ENCODE assay signal across 12 mouse cellular contexts in genomic region chr5:23413058-23413457, GRCm38 (mm10). TPM values are rescaled to one million over a fixed set of nuclear protein-coding genes. Genes with fewer than 3 reads are reported as not detected.
A peak's percentile ranks its signal among the peaks of the same experiment; 100 is the strongest.
DNase-seq lines count a peak whose midpoint lies in the region; ATAC-seq lines count a peak whose summit lies in the region.
"Had no signal": no experiment of that assay in that cellular context is flagged by ENCODE, and none has a peak within 500 bp of the region (broad histone marks: within the 10 kb centered on the region; RNA-seq: fewer than 3 reads in every experiment).

No protein-coding gene starts in this region.

- H3K4me3 ChIP-seq in heart, embryonic 11.5 days (ENCODE audit: low read depth, low read length), result no peak overlapping the region
- H3K4me3 ChIP-seq in midbrain, embryonic 10.5 days, result no peak overlapping the region
- no peak overlapping the region for H3K4me3 ChIP-seq in midbrain, embryonic 16.5 days (ENCODE audit: low read depth, low read length)
- H3K4me3 ChIP-seq in stomach, embryonic 16.5 days (replicated peaks; ENCODE audit: low read length), result no peak overlapping the region
- H3K4me3 ChIP-seq: erythroblast, embryonic 14.5 days had no signal

- ATAC-seq in heart, embryonic 11.5 days (replicated peaks; ENCODE audit: insufficient number of reproducible peaks, low FRiP score, low TSS enrichment), result no peak
- ATAC-seq in midbrain, embryonic 16.5 days, result no peak
- ATAC-seq in stomach, embryonic 16.5 days (ENCODE audit: insufficient read depth, low FRiP score), result no peak

- H3K4me2 ChIP-seq in heart, embryonic 11.5 days, result no peak overlapping the region
- no peak overlapping the region for H3K4me2 ChIP-seq in midbrain, embryonic 16.5 days (ENCODE audit: low read length)
- H3K4me2 ChIP-seq in stomach, embryonic 16.5 days (ENCODE audit: low read depth, low read length), result no peak overlapping the region

- peaks cover 63% of the 10 kb centered on the region for H3K4me1 ChIP-seq in heart, embryonic 11.5 days (ENCODE audit: control insufficient read depth, insufficient read depth, low read length)
- H3K4me1 ChIP-seq in midbrain, embryonic 10.5 days, result peaks cover 93% of the 10 kb centered on the region
- H3K4me1 ChIP-seq in midbrain, embryonic 16.5 days (ENCODE audit: control insufficient read depth, insufficient read depth, low read length), result peaks cover 51% of the 10 kb centered on the region
- peaks cover 54% of the 10 kb centered on the region for H3K4me1 ChIP-seq in stomach, embryonic 16.5 days (ENCODE audit: control insufficient read depth, insufficient read depth, low read length)

- no peaks in the 10 kb centered on the region for H3K9me3 ChIP-seq in heart, embryonic 11.5 days (replicated peaks; ENCODE audit: control insufficient read depth, low read length)
- H3K9me3 ChIP-seq in midbrain, embryonic 10.5 days (replicated peaks), result no peaks in the 10 kb centered on the region
- H3K9me3 ChIP-seq in midbrain, embryonic 16.5 days (replicated peaks; ENCODE audit: control insufficient read depth, low read length, poor library complexity, severe bottlenecking), result no peaks in the 10 kb centered on the region
- no peaks in the 10 kb centered on the region for H3K9me3 ChIP-seq in stomach, embryonic 16.5 days (replicated peaks; ENCODE audit: control insufficient read depth, low read length)

- H3K36me3 ChIP-seq in heart, embryonic 11.5 days (ENCODE audit: control insufficient read depth, insufficient read depth, low read length), result peaks cover 2% of the 10 kb centered on the region; the same call in 1 of the 2 replicates
- H3K36me3 ChIP-seq in midbrain, embryonic 10.5 days, result peaks cover 46% of the 10 kb centered on the region
- H3K36me3 ChIP-seq in midbrain, embryonic 16.5 days (ENCODE audit: control insufficient read depth, insufficient read depth, low read length), result no peaks in the 10 kb centered on the region
- no peaks in the 10 kb centered on the region for H3K36me3 ChIP-seq in stomach, embryonic 16.5 days (ENCODE audit: control insufficient read depth, insufficient read depth, low read length)

- H3K9ac ChIP-seq in heart, embryonic 11.5 days (ENCODE audit: low read depth, low read length), result no peak overlapping the region
- no peak overlapping the region for H3K9ac ChIP-seq in midbrain, embryonic 16.5 days (ENCODE audit: low read depth, low read length)
- 0 out of 2 replicates have a peak overlapping the region, but pooled peaks have one; percentile 5 for H3K9ac ChIP-seq in stomach, embryonic 16.5 days (ENCODE audit: low read length)

- H3K27ac ChIP-seq in heart, embryonic 11.5 days (ENCODE audit: low read depth, low read length), result no peak overlapping the region
- H3K27ac ChIP-seq in midbrain, embryonic 10.5 days (replicated peaks), result peak overlapping the region; percentile 84
- no peak overlapping the region for H3K27ac ChIP-seq in midbrain, embryonic 16.5 days (ENCODE audit: low read length)
- no peak overlapping the region for H3K27ac ChIP-seq in stomach, embryonic 16.5 days (ENCODE audit: low read length)

- H3K27me3 ChIP-seq in heart, embryonic 11.5 days (ENCODE audit: control insufficient read depth, insufficient read depth, low read length), result no peaks in the 10 kb centered on the region
- H3K27me3 ChIP-seq in midbrain, embryonic 10.5 days (ENCODE audit: low read depth, poor library complexity, severe bottlenecking), result no peaks in the 10 kb centered on the region
- no peaks in the 10 kb centered on the region for H3K27me3 ChIP-seq in midbrain, embryonic 16.5 days (ENCODE audit: control insufficient read depth, insufficient read depth, low read depth, low read length)
- no peaks in the 10 kb centered on the region for H3K27me3 ChIP-seq in stomach, embryonic 16.5 days (ENCODE audit: control insufficient read depth, insufficient read depth, low read length)

- 75% methylated on average over 4 of the region's 4 CpGs for WGBS in heart, embryonic 11.5 days (ENCODE audit: insufficient replicate concordance)
- 71% methylated on average over 4 of the region's 4 CpGs for WGBS in midbrain, embryonic 10.5 days
- 36% methylated on average over 4 of the region's 4 CpGs for WGBS in midbrain, embryonic 16.5 days
- WGBS in stomach, embryonic 16.5 days, result 59% methylated on average over 4 of the region's 4 CpGs

- DNase-seq in heart, adult 18-20 months, result peak; percentile 56 to 75
- no peak for DNase-seq in midbrain, embryonic 10.5 days (ENCODE audit: low spot score)
- DNase-seq in kidney, postnatal 14 days, result peak; percentile 63
- no peak for DNase-seq in gastrocnemius, adult 8-10 months (ENCODE audit: low spot score in 2 of 2)
- DNase-seq in ovary, postnatal 36 days (ENCODE audit: low spot score), result no peak
- DNase-seq: cerebellum, adult 8-10 months; lung, postnatal 4 days; thymus, adult 18-20 months had no signal

RNA-seq across cellular contexts. Expression of gene Kmt2e, which starts 21.2 kb away (rescaled TPM):
- total RNA-seq in heart, adult 18-20 months (2021), result 10 to 100 TPM; 40.6 to 45.0 TPM
- 61.5 and 65.2 TPM in 2 replicates for polyA plus RNA-seq in heart, embryonic 11.5 days (2014; fragmentation: Nextera tagmentation; extraction: Ambion mirVana)
- 86.6 and 101 TPM in 2 replicates for polyA plus RNA-seq in midbrain, embryonic 10.5 days (2016; fragmentation: Nextera tagmentation; extraction: Ambion mirVana)
- 162 and 178 TPM in 2 replicates for polyA plus RNA-seq in midbrain, embryonic 16.5 days (2015; fragmentation: Nextera tagmentation; extraction: Ambion mirVana)
- polyA plus RNA-seq in stomach, embryonic 16.5 days (2015; fragmentation: Nextera tagmentation; extraction: Ambion mirVana), result 90.9 and 94.0 TPM in 2 replicates
- total RNA-seq in gastrocnemius, adult 8-10 months (2022), result 10 to 100 TPM; 23.9 to 33.7 (median 28.2) TPM

Comparison
In these comparisons a context has a peak if more than half of its experiments do, and no peak if none do; other contexts are left out.
1. DNase-seq: peak in heart, adult 18-20 months (2 of 2) and kidney, postnatal 14 days (single experiment); none in midbrain, embryonic 10.5 days (single experiment), gastrocnemius, adult 8-10 months (0 of 2) and ovary, postnatal 36 days (single experiment).